Mouse (Mus musculus): ENCODE results near the gene Btbd35f25. TPM values are rescaled to one million over a fixed set of nuclear protein-coding genes. Genes with fewer than 3 reads are reported as not detected.

Gene Btbd35f25
- total RNA-seq (2023): not detected in 4 replicates

GRCm38 (mm10) chrX:31717056-31717455 is at the start of gene Btbd35f25:
TSS of gene Btbd35f25 (minus strand) at chrX:31717156.

Other genes with a start within 250 kb of the Btbd35f25 start
- not detected in 4 replicates for gene Gm21883, start 142.9 kb downstream of the Btbd35f25 start, total RNA-seq (2023)
- not detected in 4 replicates for gene Spin2e, start 98.2 kb downstream of the Btbd35f25 start, total RNA-seq (2023)
- gene Gm21637, start 244.9 kb upstream of the Btbd35f25 start, total RNA-seq (2023): not detected in 4 replicates

Data from B cell, adult 62 days (primary cell).